Mouse (Mus musculus): ENCODE data around the gene Gm17509.

- TF ChIP-seq POLR2A (IDR thresholded peaks at IDR 0.05; ENCODE audit: low read depth, low read length) (no peak), CTCF (IDR thresholded peaks at IDR 0.05; ENCODE audit: extremely low read depth, insufficient read depth, insufficient read length, insufficient replicate concordance) (no peak)
Observed at GRCm38 (mm10) chr13:117197666-117198065, 23.2 kb downstream of the Gm17509 start.
